Mouse (Mus musculus) bone marrow macrophage, adult 2 months (primary cell): ENCODE data around the gene Gosr2.

ENCODE experiments used
- CTCF ChIP-seq: IDR thresholded peaks from 2 replicates; pipeline ENCODE4 v1.5.1; 2012; ENCODE audit warnings: low read depth, mild to moderate bottlenecking, low read length, moderate library complexity
- POLR2A ChIP-seq: IDR thresholded peaks from 2 replicates; pipeline ENCODE4 v1.6.1; 2012; ENCODE audit warnings: mild to moderate bottlenecking, low read depth, low read length, borderline replicate concordance

DNA sequence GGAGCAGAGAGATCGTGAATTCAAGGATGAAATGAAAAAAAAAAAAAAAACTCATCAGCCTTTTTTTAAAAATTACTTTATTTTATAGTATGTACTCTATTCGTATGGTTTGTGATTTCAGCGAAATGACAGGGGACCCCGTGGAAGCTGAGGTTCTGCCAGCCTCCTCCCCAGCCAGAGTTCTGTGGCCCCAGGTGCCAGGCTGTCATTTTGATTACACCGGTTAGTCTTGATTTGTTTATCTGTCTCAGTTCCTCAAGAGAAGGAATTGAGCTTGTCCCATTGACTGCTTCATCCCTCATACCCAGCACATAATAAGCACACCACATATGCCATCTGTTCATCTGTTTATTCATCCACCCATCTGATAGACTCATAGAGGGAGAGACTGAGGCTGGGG is 21.7 kb upstream of the Gosr2 start:
- no peak for TF ChIP-seq CTCF
- no peak for TF ChIP-seq POLR2A
